Mouse (Mus musculus) C2C12 (cell line): ENCODE data around the gene Ndufa7.

Experiments used
- CEBPB ChIP-seq: IDR thresholded peaks from one replicate; pipeline ENCODE4 v1.6.1; 2011; ENCODE audit warnings: low read depth, mild to moderate bottlenecking, control low read depth, moderate library complexity
- CTCF ChIP-seq: IDR thresholded peaks from one replicate; pipeline ENCODE4 v1.5.1; 2011; ENCODE audit not compliant: control insufficient read depth, insufficient read depth, insufficient read length
- FOSL1 ChIP-seq: IDR thresholded peaks from one replicate; pipeline ENCODE4 v1.8.0; 2011; ENCODE audit warnings: mild to moderate bottlenecking, low read length; ENCODE audit not compliant: poor library complexity, insufficient read depth, severe bottlenecking
- MAX ChIP-seq: IDR thresholded peaks from one replicate; pipeline ENCODE4 v1.6.1; 2011; ENCODE audit warnings: mild to moderate bottlenecking, control low read depth
- MYOD1 ChIP-seq: IDR thresholded peaks from one replicate; pipeline ENCODE4 v1.6.1; 2011; ENCODE audit warnings: low read depth; ENCODE audit not compliant: control insufficient read depth, insufficient read length
- MYOG ChIP-seq: IDR thresholded peaks from one replicate; pipeline ENCODE4 v1.6.1; 2011; ENCODE audit not compliant: control insufficient read depth, insufficient read length; ENCODE audit errors: extremely low read depth
- USF1 ChIP-seq: IDR thresholded peaks from one replicate; pipeline ENCODE4 v1.6.1; 2011; ENCODE audit warnings: low read depth, mild to moderate bottlenecking, control low read depth, moderate library complexity

DNA sequence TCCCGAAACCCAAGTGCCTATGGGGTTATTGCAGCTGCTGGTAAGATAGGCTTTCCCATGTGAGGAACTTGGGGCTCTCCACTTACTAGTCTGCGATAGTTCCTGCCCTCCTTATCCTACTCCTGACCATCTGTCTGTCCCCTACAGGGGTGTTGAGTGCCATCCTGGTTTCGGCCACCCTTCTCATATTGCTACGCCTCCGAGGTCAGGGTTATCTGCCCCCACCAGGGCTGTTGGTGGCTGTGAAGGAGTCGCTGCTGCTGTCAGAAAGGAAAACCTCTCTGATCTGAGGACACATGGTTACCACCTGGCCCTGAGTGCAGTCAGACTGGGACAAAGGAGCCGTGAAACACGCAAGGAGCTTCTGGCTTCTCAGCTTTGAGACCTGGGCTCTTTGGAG is 23.8 kb downstream of the Ndufa7 start:
- TF ChIP-seq MAX (no peak), CTCF (no peak), USF1 (no peak), MYOG (no peak), CEBPB (no peak), FOSL1 (no peak), MYOD1 (no peak)
